Mouse (Mus musculus) Patski (cell line): ENCODE results near the gene Gm12253. TPM values are rescaled to one million over a fixed set of nuclear protein-coding genes. Genes with fewer than 3 reads are reported as not detected.
A peak's percentile ranks its signal among the peaks of the same experiment; 100 is the strongest.

ENCODE experiments used
- ATAC-seq: fragments of 100-300 bp; one replicate; pipeline ENCODE4 v1.8.0; 2021
- CTCF ChIA-PET: fragments of 350-600 bp; sonication (Branson Sonifier 250); formaldehyde crosslinking; loops from one replicate; lab custom pipeline; 2022; ENCODE audit warnings: inconsistent platforms; lab: Charles Lee
- POLR2A ChIA-PET: fragments of 350-600 bp; sonication (Branson Sonifier 250); formaldehyde crosslinking; loops from one replicate; lab custom pipeline; 2022; ENCODE audit warnings: antibody characterized with exemption, inconsistent platforms; lab: Charles Lee
- DNase-seq: peaks from one replicate; pipeline ENCODE4 v3.0.0-alpha.2; 2011; ENCODE audit warnings: low read depth, low spot score
- H3K27me3 ChIP-seq: fragments of 371-371 bp; one replicate; pipeline ENCODE4 v1.5.1; 2021
- CTCF ChIP-seq: fragments of 100-300 bp; IDR thresholded peaks from one replicate; pipeline ENCODE4 v1.5.1; 2021
- in situ Hi-C: fragments of 300-500 bp; cut with MboI; formaldehyde crosslinking; loops from 3 replicates; pipeline ENCODE4 v1.11.1; 2018; ENCODE audit warnings: low pct_unique_long_range_greater_than_20kb, mixed read lengths
- polyA plus RNA-seq: library from polyadenylated mRNA; unstranded; gene quantifications from one replicate; pipeline ENCODE4 v1.2.3, GENCODE M21; 2021

Gene Gm12253
- polyA plus RNA-seq = 0.04 TPM

DNA sequence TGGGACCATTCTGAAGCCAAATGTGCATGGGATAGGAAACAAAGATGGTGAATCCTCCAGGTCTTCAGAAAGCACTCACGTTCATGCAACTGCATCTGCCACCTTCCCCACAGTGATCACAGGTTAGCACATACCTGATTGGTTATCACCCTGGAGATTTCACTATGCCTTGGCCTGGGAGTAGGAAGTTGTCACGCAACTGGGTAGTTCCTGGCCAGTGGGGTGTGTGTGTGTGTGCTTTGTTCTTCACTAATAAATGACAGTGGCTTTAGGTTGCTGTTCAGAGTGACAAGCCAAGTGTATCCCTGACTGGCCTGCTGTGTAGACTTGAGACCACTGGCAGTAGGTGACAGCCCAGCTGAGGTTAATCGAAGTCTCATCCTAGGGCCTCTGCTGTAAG is at the start of gene Gm12253:
Gene Gm12253, plus strand, starts transcription at position 301 of the 400 bp plus-strand sequence.
- POLR2A ChIA-PET = interaction anchor here (1.1 kb wide), 1 partner anchor 8 kb away, joined by 3 read pairs; no protein-coding TSS in a partner anchor
- ATAC-seq (no peak), DNase-seq (no peak)
- in situ Hi-C loops = no loop called here
- TF ChIP-seq CTCF = no peak
- H3K27me3 ChIP-seq = no peaks in the 10 kb centered on the region
- CTCF ChIA-PET = interaction anchor here (0.7 kb wide), 1 partner anchor 18 kb away, joined by 3 read pairs; no protein-coding TSS in a partner anchor

- POLR2A ChIA-PET = no interaction called here
- ATAC-seq (no peak), DNase-seq (no peak)
- H3K27me3 ChIP-seq = no peaks in the 10 kb centered on the region
- CTCF ChIA-PET = interaction anchor here (0.8 to 4.0 kb wide), 3 partner anchors 24 to 99 kb away, joined by 3 to 17 read pairs (median 3); no protein-coding TSS in a partner anchor
- in situ Hi-C loops = loop anchor here (5.0 kb wide), 3 partner anchors 102 to 232 kb away; partner anchors contain the start of genes Olfr323 and Olfr331
- no peak for TF ChIP-seq CTCF
Measured at GRCm38 (mm10) chr11:58399985-58400645, 32.2 kb upstream of the Gm12253 start.

GRCm38 (mm10) chr11:58400655-58401054 is 31.7 kb upstream of the Gm12253 start:
- ATAC-seq = no peak
- in situ Hi-C loops = loop anchor here (5.0 kb wide), 1 partner anchor 232 kb away; the partner anchor contains the start of gene Olfr323
- ChIA-PET POLR2A (no interaction called here), CTCF (interaction anchor here (0.8 to 4.0 kb wide), 5 partner anchors 24 to 98 kb away, joined by 3 to 17 read pairs (median 4); no protein-coding TSS in a partner anchor)
- no peak for DNase-seq
- no peaks in the 10 kb centered on the region for H3K27me3 ChIP-seq
- TF ChIP-seq CTCF = no peak

DNA sequence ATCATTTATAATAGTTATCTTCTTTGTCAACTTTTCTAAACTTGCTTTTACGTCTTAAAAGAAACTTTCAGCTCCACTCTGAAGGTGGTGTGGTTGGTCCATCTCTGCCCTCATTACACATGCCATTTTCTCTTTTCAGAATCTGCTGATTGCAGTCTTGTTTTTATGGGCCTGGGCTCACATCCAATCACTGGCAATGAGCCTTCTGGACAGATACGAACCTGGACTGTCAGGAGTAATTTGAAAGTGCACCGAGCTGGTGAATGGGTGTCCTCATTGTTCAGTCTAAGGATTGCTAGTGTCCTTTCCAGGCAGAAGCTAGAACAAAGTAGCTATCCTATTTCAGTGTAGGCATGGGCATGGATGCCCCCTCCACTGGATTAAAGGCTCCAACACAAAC is 24.3 kb upstream of the Gm12253 start:
- POLR2A ChIA-PET = interaction anchor here (0.6 kb wide), 1 partner anchor 10 kb away, joined by 3 read pairs; no protein-coding TSS in a partner anchor
- ATAC-seq = no peak
- TF ChIP-seq CTCF = no peak
- DNase-seq = no peak
- no peaks in the 10 kb centered on the region for H3K27me3 ChIP-seq
- CTCF ChIA-PET = interaction anchor here (0.8 kb wide), 1 partner anchor 9 kb away, joined by 3 read pairs; no protein-coding TSS in a partner anchor
- in situ Hi-C loops = no loop called here

DNA sequence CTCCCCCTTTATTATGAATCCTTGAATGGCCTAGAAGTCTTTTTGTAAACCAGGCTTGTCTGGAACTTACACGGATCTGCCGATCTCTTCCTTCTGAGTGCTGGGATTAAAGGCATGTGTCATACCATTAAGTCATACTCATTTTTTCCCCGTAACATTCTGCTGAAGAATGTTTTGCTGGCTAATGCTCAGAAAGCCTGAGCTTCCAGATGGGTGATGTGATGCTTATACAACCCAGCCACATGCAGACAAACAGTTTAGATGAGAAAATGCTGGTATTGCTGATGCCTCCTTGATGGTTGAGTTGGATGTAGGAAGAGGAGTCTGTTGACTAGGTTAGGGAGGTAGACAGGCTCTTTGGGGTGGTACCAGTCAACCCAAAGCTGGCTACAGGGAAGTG is 14.0 kb upstream of the Gm12253 start:
- CTCF ChIA-PET = interaction anchor here (1.2 to 2.2 kb wide), 4 partner anchors 9 to 82 kb away, joined by 4 to 6 read pairs (median 6); no protein-coding TSS in a partner anchor
- no peaks in the 10 kb centered on the region for H3K27me3 ChIP-seq
- in situ Hi-C loops = no loop called here
- peak; percentile 82 for DNase-seq
- no peak for TF ChIP-seq CTCF
- ATAC-seq = peak; percentile 84
- POLR2A ChIA-PET = interaction anchor here (0.6 to 1.1 kb wide), 2 partner anchors 20 to 42 kb away, joined by 3 read pairs; no protein-coding TSS in a partner anchor

DNA sequence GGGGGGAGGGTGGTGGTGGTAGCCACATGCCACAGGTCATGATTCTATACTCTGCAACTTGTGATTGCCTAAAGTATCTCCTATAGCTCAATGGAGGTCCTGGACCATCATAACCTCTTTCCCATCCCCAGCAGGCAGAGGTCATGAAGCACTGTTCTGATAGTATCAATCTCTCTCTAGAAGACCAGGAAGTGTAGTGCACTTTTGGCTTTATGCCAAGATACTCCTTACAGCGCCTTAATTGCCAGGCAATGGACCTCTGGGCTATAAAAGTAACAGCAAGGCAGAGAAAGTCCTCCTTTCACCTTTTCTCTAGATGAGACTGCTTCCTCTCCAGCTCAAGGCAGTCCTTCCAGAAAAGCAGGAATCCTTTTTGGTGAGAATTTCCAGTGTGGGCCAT is 11.5 kb upstream of the Gm12253 start, which contains the start of gene 1810065E05Rik:
Gene 1810065E05Rik, plus strand, starts transcription at position 297 of the 400 bp plus-strand sequence.
- ChIA-PET POLR2A (no interaction called here), CTCF (no interaction called here)
- no peak for DNase-seq
- in situ Hi-C loops = no loop called here
- no peak for TF ChIP-seq CTCF
- ATAC-seq = no peak
- H3K27me3 ChIP-seq = no peaks in the 10 kb centered on the region

GRCm38 (mm10) chr11:58437866-58438265 is 5.5 kb downstream of the Gm12253 start:
- ATAC-seq (no peak), DNase-seq (no peak)
- no peaks in the 10 kb centered on the region for H3K27me3 ChIP-seq
- no peak for TF ChIP-seq CTCF
- POLR2A ChIA-PET = interaction anchor here (0.8 to 1.0 kb wide), 2 partner anchors 12 to 20 kb away, joined by 3 read pairs; no protein-coding TSS in a partner anchor
- in situ Hi-C loops = no loop called here
- CTCF ChIA-PET = interaction anchor here (1.0 to 1.7 kb wide), 5 partner anchors 9 to 61 kb away, joined by 3 to 5 read pairs (median 4); no protein-coding TSS in a partner anchor

DNA sequence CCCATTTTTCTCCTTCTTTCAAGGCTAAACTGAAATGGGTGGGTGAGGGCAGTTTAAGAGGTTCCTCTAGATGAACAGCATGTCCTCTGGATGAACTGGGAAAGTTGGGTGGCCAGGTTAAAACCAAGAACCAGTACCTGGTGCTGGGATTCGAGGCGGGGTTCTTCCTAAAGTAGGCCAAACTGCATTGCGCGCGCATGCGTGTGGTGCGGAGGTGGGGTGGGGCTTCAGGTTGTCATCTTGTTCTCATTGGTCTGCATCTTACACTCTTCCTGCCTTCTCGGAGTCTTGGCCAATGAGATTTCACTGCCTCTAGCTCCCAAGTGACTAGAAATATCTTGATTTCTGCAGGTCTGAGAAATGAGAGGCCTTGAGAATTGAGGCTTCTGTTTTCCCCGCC is 20.4 kb downstream of the Gm12253 start, which contains the start of gene Lypd9:
Gene Lypd9, minus strand, starts transcription at position 165 of the 400 bp plus-strand sequence.
- peaks cover 3% of the 10 kb centered on the region for H3K27me3 ChIP-seq
- no peak for TF ChIP-seq CTCF
- in situ Hi-C loops = no loop called here
- POLR2A ChIA-PET = no interaction called here
- CTCF ChIA-PET = no interaction called here
- ATAC-seq (no peak), DNase-seq (no peak)

DNA sequence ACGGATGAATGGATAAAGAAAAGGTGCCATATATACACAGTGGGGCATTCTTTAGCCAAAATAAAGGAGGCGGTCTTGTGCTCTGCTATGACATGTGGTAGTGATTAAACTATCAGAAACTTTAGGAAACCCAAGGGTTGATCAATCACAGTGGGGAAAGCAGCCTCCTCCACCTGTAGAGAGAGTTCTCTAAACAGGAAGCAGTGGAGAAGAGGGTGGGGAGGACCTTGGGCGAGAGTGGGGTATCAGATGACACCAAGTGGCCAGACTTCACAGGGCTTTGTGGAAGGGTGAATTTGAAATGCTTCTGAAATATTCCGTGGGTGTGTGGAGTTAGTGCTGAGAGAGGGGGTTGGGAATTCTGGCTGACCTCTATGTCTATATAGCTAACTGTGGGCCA is 21.2 kb downstream of the Gm12253 start:
- ATAC-seq = no peak

DNA sequence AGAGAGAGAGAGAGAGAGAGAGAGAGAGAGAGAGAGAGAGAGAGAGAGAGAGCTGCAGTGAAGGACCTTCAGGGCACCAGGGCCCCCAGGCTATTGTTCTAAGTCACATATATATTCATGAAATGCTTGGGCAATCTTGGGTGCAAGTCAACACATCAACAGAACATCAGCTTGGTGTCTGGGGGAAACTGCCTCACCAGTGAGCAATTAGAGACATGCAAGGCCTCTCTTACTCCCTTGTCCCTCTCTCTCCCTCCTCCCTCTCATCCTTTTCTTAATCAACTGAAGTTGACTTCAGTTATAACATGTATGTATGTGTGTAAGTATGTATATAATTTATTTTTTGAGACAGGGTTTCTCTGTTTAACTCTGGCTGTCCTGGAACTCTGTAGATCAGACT is 29.8 kb downstream of the Gm12253 start, which contains the start of gene Olfr30:
Gene Olfr30, minus strand, starts transcription at position 101 of the 400 bp plus-strand sequence.
- ChIA-PET CTCF (no interaction called here), POLR2A (interaction anchor here (0.7 kb wide), 1 partner anchor 8 kb away, joined by 6 read pairs; no protein-coding TSS in a partner anchor)
- ATAC-seq (no peak), DNase-seq (no peak)
- in situ Hi-C loops = no loop called here
- peaks cover under 1% of the 10 kb centered on the region for H3K27me3 ChIP-seq
- no peak for TF ChIP-seq CTCF

More for the DNA sequence above, 21.2 kb downstream of the Gm12253 start:
- CTCF ChIA-PET = no interaction called here
- H3K27me3 ChIP-seq = peaks cover 3% of the 10 kb centered on the region
- no peak for DNase-seq
- in situ Hi-C loops = no loop called here
- POLR2A ChIA-PET = no interaction called here
- no peak for TF ChIP-seq CTCF

Other genes starting within 250 kb of the Gm12253 start
- gene Igtp, start 233.0 kb upstream of the Gm12253 start, polyA plus RNA-seq = 16.1 TPM
- gene Irgm2, start 232.9 kb upstream of the Gm12253 start, polyA plus RNA-seq = 8.3 TPM
- gene 4930438A08Rik, start 157.8 kb upstream of the Gm12253 start, polyA plus RNA-seq = not detected
- gene Zfp692, start 125.5 kb upstream of the Gm12253 start, polyA plus RNA-seq = 25.0 TPM
- 23.1 TPM for gene Zfp672, start 102.2 kb upstream of the Gm12253 start, polyA plus RNA-seq
- gene Sh3bp5l, start 101.8 kb upstream of the Gm12253 start, polyA plus RNA-seq = 55.4 TPM
- gene Lypd8, start 53.5 kb upstream of the Gm12253 start, polyA plus RNA-seq = not detected
- gene 1810065E05Rik, start 11.4 kb upstream of the Gm12253 start, polyA plus RNA-seq = 13.8 TPM
- not detected for gene Lypd9, start 20.4 kb downstream of the Gm12253 start, polyA plus RNA-seq
- gene Olfr30, start 29.7 kb downstream of the Gm12253 start, polyA plus RNA-seq = 0.05 TPM
- 0.03 TPM for gene Olfr332, start 60.0 kb downstream of the Gm12253 start, polyA plus RNA-seq
- gene Olfr331, start 70.0 kb downstream of the Gm12253 start, polyA plus RNA-seq = not detected
- not detected for gene Olfr330, start 102.3 kb downstream of the Gm12253 start, polyA plus RNA-seq
- not detected for gene Olfr329-ps, start 113.9 kb downstream of the Gm12253 start, polyA plus RNA-seq
- not detected for gene Olfr328, start 123.1 kb downstream of the Gm12253 start, polyA plus RNA-seq
- not detected for gene Olfr224, start 138.0 kb downstream of the Gm12253 start, polyA plus RNA-seq
- gene Olfr325, start 145.2 kb downstream of the Gm12253 start, polyA plus RNA-seq = not detected
- 0.08 TPM for gene Olfr324, start 162.6 kb downstream of the Gm12253 start, polyA plus RNA-seq
- gene 2210407C18Rik, start 183.5 kb downstream of the Gm12253 start, polyA plus RNA-seq = 0.42 TPM
- gene Olfr323, start 197.9 kb downstream of the Gm12253 start, polyA plus RNA-seq = not detected
- 0.04 TPM for gene Trim58, start 207.9 kb downstream of the Gm12253 start, polyA plus RNA-seq
- not detected for gene Olfr322, start 226.2 kb downstream of the Gm12253 start, polyA plus RNA-seq
- not detected for gene Olfr320, start 248.5 kb downstream of the Gm12253 start, polyA plus RNA-seq